Mouse (Mus musculus) kidney, postnatal 0 days (tissue): ENCODE data around the gene Fgfr2. TPM values are rescaled to one million over a fixed set of nuclear protein-coding genes. Genes with fewer than 3 reads are reported as not detected.

Experiments
- ATAC-seq: fragments of 200-750 bp; cut with Nextera tagmentation; replicated peaks from 2 replicates; pipeline ENCODE4 v1.8.0; 2017; ENCODE audit warnings: low read depth, moderate number of reproducible peaks, moderate TSS enrichment, moderate library complexity; ENCODE audit not compliant: low FRiP score
- DNase-seq: peaks from one replicate; pipeline ENCODE4 v3.0.0-alpha.2; 2016; ENCODE audit warnings: low spot score
- H3K27ac ChIP-seq: fragments of 300-500 bp; sonication (generic); 2 replicates; pipeline ENCODE4 v1.5.1; 2014; ENCODE audit warnings: mild to moderate bottlenecking
- H3K27me3 ChIP-seq: fragments of 300-500 bp; sonication (generic); 2 replicates; pipeline ENCODE4 v1.6.1; 2014; ENCODE audit warnings: low read length, mixed read lengths; ENCODE audit not compliant: insufficient read depth
- H3K36me3 ChIP-seq: fragments of 300-500 bp; sonication (generic); 2 replicates; pipeline ENCODE4 v1.6.1; 2014; ENCODE audit warnings: low read length, mixed read lengths; ENCODE audit not compliant: insufficient read depth
- H3K4me1 ChIP-seq: fragments of 300-500 bp; sonication (generic); replicated peaks from 2 replicates; pipeline ENCODE4 v1.6.1; 2014; ENCODE audit warnings: antibody characterized with exemption, low read length, mixed read lengths; ENCODE audit not compliant: insufficient read depth
- H3K4me2 ChIP-seq: fragments of 300-500 bp; sonication (generic); 2 replicates; pipeline ENCODE4 v1.6.1; 2014; ENCODE audit warnings: mild to moderate bottlenecking, low read length, moderate library complexity, mixed read lengths
- H3K4me3 ChIP-seq: fragments of 300-500 bp; sonication (generic); replicated peaks from 2 replicates; pipeline ENCODE4 v1.5.1; 2014; ENCODE audit warnings: low read depth, low read length
- H3K9ac ChIP-seq: fragments of 300-500 bp; sonication (generic); 2 replicates; pipeline ENCODE4 v1.6.1; 2014; ENCODE audit warnings: low read depth, low read length
- H3K9me3 ChIP-seq: fragments of 300-500 bp; sonication (generic); replicated peaks from 2 replicates; pipeline ENCODE4 v1.6.1; 2016; ENCODE audit warnings: low read length, inconsistent platforms, mixed read lengths
- CTCF ChIP-seq: IDR thresholded peaks from 2 replicates; pipeline ENCODE4 v1.5.1; 2016; ENCODE audit warnings: antibody characterized with exemption, low read depth, mild to moderate bottlenecking, moderate library complexity
- WGBS: fragments of 180-500 bp; shearing (Covaris S2); extraction: QIAGEN DNeasy Blood & Tissue Kit; methylation state at CpG from one replicate; pipeline ENCODE4 v1.1.7; 2014; 5-methylcytosine and 5-hydroxymethylcytosine counted together
- polyA plus RNA-seq: library from polyadenylated mRNA; unstranded; fragments of >200 nt; fragmentation: Nextera tagmentation; extraction: Ambion mirVana; gene quantifications from 2 replicates; pipeline ENCODE4 v1.2.1, GENCODE M21; 2015

Gene Fgfr2
- polyA plus RNA-seq, 1 experiment from 2014 or later = 79.8 TPM

- ATAC-seq (no peak), DNase-seq (no peak)
- no peak overlapping the region for H3K27ac ChIP-seq
- no peaks in the 10 kb centered on the region for H3K4me1 ChIP-seq
- no peak overlapping the region for H3K4me2 ChIP-seq
- TF ChIP-seq CTCF = no peak
- no peaks in the 10 kb centered on the region for H3K36me3 ChIP-seq
- no peaks in the 10 kb centered on the region for H3K9me3 ChIP-seq
- WGBS = 93% methylated on average over 4 of the region's 4 CpGs
- no peak overlapping the region for H3K4me3 ChIP-seq
- H3K9ac ChIP-seq = no peak overlapping the region
- no peaks in the 10 kb centered on the region for H3K27me3 ChIP-seq
These were observed 694.8 kb downstream of the Fgfr2 start for GRCm38 (mm10) chr7:132428308-132428707.

- Histone ChIP-seq H3K36me3 (no peaks in the 10 kb centered on the region), H3K4me3 (no peak overlapping the region), H3K4me1 (no peaks in the 10 kb centered on the region), H3K9ac (no peak overlapping the region), H3K9me3 (no peaks in the 10 kb centered on the region), H3K27me3 (no peaks in the 10 kb centered on the region), H3K4me2 (no peak overlapping the region), H3K27ac (no peak overlapping the region)
- ATAC-seq (no peak), DNase-seq (no peak)
- TF ChIP-seq CTCF = no peak
- WGBS = 50% methylated on average over 5 of the region's 5 CpGs
These were observed 697.1 kb downstream of the Fgfr2 start for GRCm38 (mm10) chr7:132426069-132426468.

GRCm38 (mm10) chr7:132425364-132425999 is 697.7 kb downstream of the Fgfr2 start:
- H3K4me3 ChIP-seq = no peak overlapping the region
- ATAC-seq (no peak), DNase-seq (no peak)
- H3K4me1 ChIP-seq = no peaks in the 10 kb centered on the region
- no peak for TF ChIP-seq CTCF
- no peak overlapping the region for H3K4me2 ChIP-seq
- 63% methylated on average over 11 of the region's 11 CpGs for WGBS
- H3K36me3 ChIP-seq = no peaks in the 10 kb centered on the region
- H3K9me3 ChIP-seq = no peaks in the 10 kb centered on the region
- no peaks in the 10 kb centered on the region for H3K27me3 ChIP-seq
- no peak overlapping the region for H3K27ac ChIP-seq
- no peak overlapping the region for H3K9ac ChIP-seq

- peak; percentile 29 for DNase-seq
- Histone ChIP-seq H3K27me3 (no peaks in the 10 kb centered on the region), H3K36me3 (no peaks in the 10 kb centered on the region), H3K4me1 (no peaks in the 10 kb centered on the region), H3K27ac (no peak overlapping the region), H3K9ac (no peak overlapping the region), H3K4me2 (no peak overlapping the region), H3K4me3 (no peak overlapping the region), H3K9me3 (no peaks in the 10 kb centered on the region)
- WGBS = 68% methylated on average over 5 of the region's 5 CpGs
- no peak for TF ChIP-seq CTCF
- no peak for ATAC-seq
These were observed 699.6 kb downstream of the Fgfr2 start for GRCm38 (mm10) chr7:132423570-132423969.

GRCm38 (mm10) chr7:132419378-132420255 is 703.5 kb downstream of the Fgfr2 start:
- H3K4me2 ChIP-seq = no peak overlapping the region
- H3K27ac ChIP-seq = no peak overlapping the region
- H3K4me1 ChIP-seq = 0 out of 2 replicates have a peak, but pooled peaks cover 3% of the 10 kb centered on the region
- no peak overlapping the region for H3K9ac ChIP-seq
- DNase-seq = no peak
- WGBS = 87% methylated on average over 10 of the region's 10 CpGs
- H3K4me3 ChIP-seq = no peak overlapping the region
- ATAC-seq = no peak
- no peak for TF ChIP-seq CTCF
- no peaks in the 10 kb centered on the region for H3K36me3 ChIP-seq
- no peaks in the 10 kb centered on the region for H3K9me3 ChIP-seq
- H3K27me3 ChIP-seq = no peaks in the 10 kb centered on the region

- Histone ChIP-seq H3K9ac (no peak overlapping the region), H3K9me3 (no peaks in the 10 kb centered on the region), H3K27me3 (no peaks in the 10 kb centered on the region), H3K27ac (no peak overlapping the region), H3K36me3 (no peaks in the 10 kb centered on the region), H3K4me2 (no peak overlapping the region), H3K4me1 (0 out of 2 replicates have a peak, but pooled peaks cover 3% of the 10 kb centered on the region), H3K4me3 (no peak overlapping the region)
- DNase-seq = peak; percentile 41
- no peak for TF ChIP-seq CTCF
- 19% methylated on average over 9 of the region's 9 CpGs for WGBS
- peak; percentile 61 for ATAC-seq
These were observed 706.3 kb downstream of the Fgfr2 start for GRCm38 (mm10) chr7:132416866-132417265.
